Mouse (Mus musculus): ENCODE measurements around the gene Allc. TPM values are rescaled to one million over a fixed set of nuclear protein-coding genes. Genes with fewer than 3 reads are reported as not detected.

The Allc gene
- total and polyA plus RNA-seq, 2 experiments from 2014 or later = 0.16 to 0.58 TPM

GRCm38 (mm10) chr12:28607546-28608305 lies 25.4 kb upstream of the Allc start:
- peak overlapping the region; percentile 41 for H3K4me2 ChIP-seq (ENCODE audit: low read depth, low read length, poor library complexity, severe bottlenecking)
- ATAC-seq (ENCODE audit: low FRiP score) = peak; percentile 85
- H3K4me1 ChIP-seq (ENCODE audit: insufficient read depth, low read length) = peaks cover 10% of the 10 kb centered on the region
- peak; percentile 90 for DNase-seq (ENCODE audit: low spot score)
- H3K4me3 ChIP-seq (ENCODE audit: low read depth, low read length) = peak overlapping the region; percentile 9; the same call in 1 of the 2 replicates
- H3K9ac ChIP-seq (replicated peaks; ENCODE audit: low read length, poor library complexity, severe bottlenecking) = peak overlapping the region; percentile 46; the same call in 1 of the 2 replicates
- H3K27ac ChIP-seq (ENCODE audit: low read depth, low read length) = peak overlapping the region; percentile 73
- peak; percentile 17; the same call in 1 of the 2 replicates for TF ChIP-seq CTCF (IDR thresholded peaks at IDR 0.05)
- no peaks in the 10 kb centered on the region for H3K36me3 ChIP-seq (ENCODE audit: insufficient read depth, low read length)
- H3K27me3 ChIP-seq (ENCODE audit: insufficient read depth, low read length) = no peaks in the 10 kb centered on the region
- H3K9me3 ChIP-seq (ENCODE audit: low read length) = no peaks in the 10 kb centered on the region
- WGBS = 17% methylated on average over 17 of the region's 17 CpGs

- Histone ChIP-seq H3K9me3 (ENCODE audit: low read length) (no peaks in the 10 kb centered on the region), H3K9ac (replicated peaks; ENCODE audit: low read length, poor library complexity, severe bottlenecking) (no peak overlapping the region), H3K27ac (ENCODE audit: low read depth, low read length) (no peak overlapping the region), H3K27me3 (ENCODE audit: insufficient read depth, low read length) (no peaks in the 10 kb centered on the region), H3K4me3 (ENCODE audit: low read depth, low read length) (no peak overlapping the region), H3K36me3 (ENCODE audit: insufficient read depth, low read length) (no peaks in the 10 kb centered on the region), H3K4me1 (ENCODE audit: insufficient read depth, low read length) (peaks cover 9% of the 10 kb centered on the region), H3K4me2 (ENCODE audit: low read depth, low read length, poor library complexity, severe bottlenecking) (no peak overlapping the region)
- no peak for TF ChIP-seq CTCF (IDR thresholded peaks at IDR 0.05)
- WGBS = 55% methylated on average over 1 of the region's 1 CpGs
- ATAC-seq (ENCODE audit: low FRiP score) = no peak
- DNase-seq (ENCODE audit: low spot score) = peak; percentile 47
Measured at GRCm38 (mm10) chr12:28603494-28603893, 21.2 kb upstream of the Allc start.

DNA sequence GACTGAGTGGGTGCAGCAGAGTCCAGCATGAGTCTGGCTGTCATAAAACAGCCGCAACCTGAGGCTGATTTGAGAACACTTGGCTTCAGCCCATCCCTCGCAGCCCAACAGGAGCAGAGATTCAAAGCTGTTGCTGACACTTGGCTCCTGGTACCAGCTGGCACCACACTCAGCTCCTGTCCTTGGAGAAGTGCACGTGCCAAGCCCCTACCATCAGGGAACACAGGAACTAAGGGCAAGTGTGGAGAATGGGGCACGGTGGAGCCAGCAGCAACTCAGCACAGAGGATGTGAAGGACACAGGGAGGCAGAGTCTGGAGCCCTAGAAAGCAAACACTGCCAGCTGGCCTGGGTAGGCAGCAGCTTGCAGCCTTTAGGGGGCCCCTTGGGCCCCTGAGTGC lies 19.9 kb upstream of the Allc start:
- Histone ChIP-seq H3K4me2 (ENCODE audit: low read depth, low read length, poor library complexity, severe bottlenecking) (no peak overlapping the region), H3K36me3 (ENCODE audit: insufficient read depth, low read length) (no peaks in the 10 kb centered on the region), H3K4me3 (ENCODE audit: low read depth, low read length) (no peak overlapping the region), H3K9me3 (ENCODE audit: low read length) (no peaks in the 10 kb centered on the region), H3K4me1 (ENCODE audit: insufficient read depth, low read length) (no peaks in the 10 kb centered on the region), H3K27ac (ENCODE audit: low read depth, low read length) (no peak overlapping the region), H3K9ac (replicated peaks; ENCODE audit: low read length, poor library complexity, severe bottlenecking) (no peak overlapping the region; the same call in 1 of the 2 replicates), H3K27me3 (ENCODE audit: insufficient read depth, low read length) (no peaks in the 10 kb centered on the region)
- ATAC-seq (ENCODE audit: low FRiP score) (peak; percentile 48; the same call in 1 of the 2 replicates), DNase-seq (ENCODE audit: low spot score) (peak; percentile 88)
- 22% methylated on average over 4 of the region's 4 CpGs for WGBS
- no peak for TF ChIP-seq CTCF (IDR thresholded peaks at IDR 0.05)

GRCm38 (mm10) chr12:28598526-28598991 lies 16.2 kb upstream of the Allc start:
- Histone ChIP-seq H3K9me3 (ENCODE audit: low read length) (no peaks in the 10 kb centered on the region), H3K36me3 (ENCODE audit: insufficient read depth, low read length) (no peaks in the 10 kb centered on the region), H3K9ac (replicated peaks; ENCODE audit: low read length, poor library complexity, severe bottlenecking) (no peak overlapping the region), H3K27me3 (ENCODE audit: insufficient read depth, low read length) (no peaks in the 10 kb centered on the region), H3K4me1 (ENCODE audit: insufficient read depth, low read length) (no peaks in the 10 kb centered on the region), H3K4me2 (ENCODE audit: low read depth, low read length, poor library complexity, severe bottlenecking) (no peak overlapping the region), H3K27ac (ENCODE audit: low read depth, low read length) (no peak overlapping the region), H3K4me3 (ENCODE audit: low read depth, low read length) (no peak overlapping the region)
- no peak for DNase-seq (ENCODE audit: low spot score)
- no peak for TF ChIP-seq CTCF (IDR thresholded peaks at IDR 0.05)
- ATAC-seq (ENCODE audit: low FRiP score) = no peak
- WGBS = 62% methylated on average over 2 of the region's 2 CpGs

DNA sequence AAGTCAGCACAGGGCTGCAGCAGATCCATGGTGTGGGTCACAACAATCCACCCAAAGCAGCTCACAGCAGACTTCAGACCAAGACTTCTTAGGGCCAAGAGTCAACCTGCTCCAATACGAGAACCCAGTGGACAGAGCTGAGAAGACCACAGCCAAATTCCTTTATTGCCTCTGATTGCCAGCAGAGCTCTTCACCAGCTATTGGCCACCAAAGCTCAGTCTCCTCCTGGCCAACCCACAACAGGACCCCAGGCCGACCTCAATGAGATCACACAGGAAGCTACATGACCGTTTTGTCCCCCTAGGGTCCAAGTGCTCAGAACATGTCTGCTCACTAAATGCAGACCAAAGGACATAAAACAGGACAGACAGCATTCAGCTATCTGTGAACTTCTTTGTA lies 15.8 kb upstream of the Allc start:
- no peaks in the 10 kb centered on the region for H3K27me3 ChIP-seq (ENCODE audit: insufficient read depth, low read length)
- no peak overlapping the region for H3K9ac ChIP-seq (replicated peaks; ENCODE audit: low read length, poor library complexity, severe bottlenecking)
- no peak overlapping the region for H3K4me3 ChIP-seq (ENCODE audit: low read depth, low read length)
- H3K36me3 ChIP-seq (ENCODE audit: insufficient read depth, low read length) = no peaks in the 10 kb centered on the region
- H3K27ac ChIP-seq (ENCODE audit: low read depth, low read length) = no peak overlapping the region
- no peak for DNase-seq (ENCODE audit: low spot score)
- H3K9me3 ChIP-seq (ENCODE audit: low read length) = no peaks in the 10 kb centered on the region
- no peak for TF ChIP-seq CTCF (IDR thresholded peaks at IDR 0.05)
- no peak for ATAC-seq (ENCODE audit: low FRiP score)
- WGBS = 76% methylated on average over 3 of the region's 3 CpGs
- H3K4me2 ChIP-seq (ENCODE audit: low read depth, low read length, poor library complexity, severe bottlenecking) = no peak overlapping the region
- H3K4me1 ChIP-seq (ENCODE audit: insufficient read depth, low read length) = no peaks in the 10 kb centered on the region

DNA sequence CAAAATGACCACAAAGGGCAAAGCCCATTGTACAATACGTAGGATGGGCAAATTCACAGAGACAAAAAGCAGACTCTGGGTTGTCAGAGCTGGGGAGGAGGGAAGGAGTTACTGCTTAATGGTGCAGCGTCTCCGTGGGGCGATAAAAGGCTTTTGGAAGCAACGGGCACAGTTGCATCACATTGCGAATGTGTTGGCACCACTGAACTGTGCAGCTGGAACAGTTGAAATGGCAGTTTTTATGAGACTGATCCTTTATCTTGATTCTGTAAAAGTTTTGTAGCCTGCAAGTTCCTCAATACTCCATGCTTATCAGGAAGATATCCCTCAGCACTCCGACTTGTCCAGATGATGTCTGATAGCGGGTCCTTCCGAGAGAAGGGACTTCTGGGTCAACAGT lies 15.4 kb upstream of the Allc start:
- no peak overlapping the region for H3K4me3 ChIP-seq (ENCODE audit: low read depth, low read length)
- no peaks in the 10 kb centered on the region for H3K9me3 ChIP-seq (ENCODE audit: low read length)
- DNase-seq (ENCODE audit: low spot score) (no peak), ATAC-seq (ENCODE audit: low FRiP score) (no peak)
- TF ChIP-seq CTCF (IDR thresholded peaks at IDR 0.05) = no peak
- no peaks in the 10 kb centered on the region for H3K27me3 ChIP-seq (ENCODE audit: insufficient read depth, low read length)
- H3K27ac ChIP-seq (ENCODE audit: low read depth, low read length) = no peak overlapping the region
- H3K9ac ChIP-seq (replicated peaks; ENCODE audit: low read length, poor library complexity, severe bottlenecking) = no peak overlapping the region
- H3K36me3 ChIP-seq (ENCODE audit: insufficient read depth, low read length) = no peaks in the 10 kb centered on the region
- no peak overlapping the region for H3K4me2 ChIP-seq (ENCODE audit: low read depth, low read length, poor library complexity, severe bottlenecking)
- 87% methylated on average over 9 of the region's 9 CpGs for WGBS
- no peaks in the 10 kb centered on the region for H3K4me1 ChIP-seq (ENCODE audit: insufficient read depth, low read length)
